In the genomic region with DNA sequence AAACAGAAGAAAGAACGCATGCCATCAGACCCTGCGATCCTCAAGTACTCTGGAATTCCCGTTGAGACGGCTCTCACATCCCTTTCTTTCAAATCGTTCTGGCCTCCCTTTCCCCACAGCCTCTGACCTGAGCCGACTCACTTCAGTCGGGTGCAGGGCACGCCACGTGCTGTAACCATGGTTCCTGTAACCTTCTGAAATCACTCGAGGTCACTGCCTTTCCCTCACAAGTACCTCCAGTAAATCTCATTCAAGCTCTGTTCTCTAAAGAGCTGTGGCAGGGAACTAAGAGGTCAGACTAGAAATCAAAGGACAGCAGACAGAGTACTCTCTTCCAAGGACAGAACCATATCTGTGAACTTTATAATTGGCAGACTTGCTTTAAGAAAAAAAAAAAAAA, we compare ENCODE assay signal across 22 mouse cellular contexts. TPM values are rescaled to one million over a fixed set of nuclear protein-coding genes. Genes with fewer than 3 reads are reported as not detected.
A peak's percentile ranks its signal among the peaks of the same experiment; 100 is the strongest.
DNase-seq lines count a peak whose midpoint lies in the region; ATAC-seq lines count a peak whose summit lies in the region.
"Had no signal": no experiment of that assay in that cellular context is flagged by ENCODE, and none has a peak within 500 bp of the region (broad histone marks: within the 10 kb centered on the region; RNA-seq: fewer than 3 reads in every experiment).

No protein-coding gene starts in this region.

- no peak overlapping the region for H3K27ac ChIP-seq in lung, embryonic 16.5 days (ENCODE audit: low read length)
- no peak overlapping the region for H3K27ac ChIP-seq in midbrain, embryonic 16.5 days (ENCODE audit: low read length)
- H3K27ac ChIP-seq: embryonic facial prominence, embryonic 10.5 days; left cerebral cortex, adult 2 months; limb, embryonic 10.5 days; midbrain, embryonic 10.5 days; neural tube, embryonic 12.5 days had no signal

- no peak for DNase-seq in lung, postnatal 25 days (ENCODE audit: low spot score)
- peak; percentile 41 to 56 for DNase-seq in adrenal gland, adult 18-20 months (ENCODE audit: low spot score in 2 of 2)
- peak; percentile 82 to 88 for DNase-seq in adrenal gland, postnatal 36 days
- peak; percentile 53 to 67 for DNase-seq in kidney, postnatal 36 days
- no peak for DNase-seq in spleen, postnatal 36 days (ENCODE audit: low spot score in 2 of 2)
- DNase-seq in urinary bladder, adult 2 months (ENCODE audit: low spot score), result no peak
- DNase-seq: cerebellum, adult 2 months; lung, adult 2 months; lung, postnatal 4 days; right cerebral cortex, adult 18-20 months; thymus, adult 18-20 months had no signal

- 60% methylated on average over 10 of the region's 10 CpGs for WGBS in lung, embryonic 16.5 days
- WGBS in midbrain, embryonic 16.5 days, result 61% methylated on average over 10 of the region's 10 CpGs

- H3K9me3 ChIP-seq in lung, embryonic 16.5 days (ENCODE audit: control insufficient read depth, low read length), result no peaks in the 10 kb centered on the region
- no peaks in the 10 kb centered on the region for H3K9me3 ChIP-seq in midbrain, embryonic 16.5 days (replicated peaks; ENCODE audit: control insufficient read depth, low read length, poor library complexity, severe bottlenecking)
- H3K9me3 ChIP-seq: embryonic facial prominence, embryonic 10.5 days; limb, embryonic 10.5 days; midbrain, embryonic 10.5 days; neural tube, embryonic 12.5 days had no signal

- no peaks in the 10 kb centered on the region for H3K4me1 ChIP-seq in lung, embryonic 16.5 days (replicated peaks; ENCODE audit: control insufficient read depth, insufficient read depth, low read length)
- H3K4me1 ChIP-seq in midbrain, embryonic 16.5 days (ENCODE audit: control insufficient read depth, insufficient read depth, low read length), result no peaks in the 10 kb centered on the region
- H3K4me1 ChIP-seq: embryonic facial prominence, embryonic 10.5 days; limb, embryonic 10.5 days; midbrain, embryonic 10.5 days; neural tube, embryonic 12.5 days had no signal

- ATAC-seq in lung, embryonic 16.5 days (ENCODE audit: low read depth), result 0 out of 2 replicates have a peak, but pooled peaks have one; percentile 31
- ATAC-seq in midbrain, embryonic 16.5 days, result no peak
- ATAC-seq: hindbrain, embryonic 16.5 days; intestine, postnatal 0 days; Patski had no signal

- H3K36me3 ChIP-seq in lung, embryonic 16.5 days (ENCODE audit: control insufficient read depth, insufficient read depth, low read length), result no peaks in the 10 kb centered on the region
- no peaks in the 10 kb centered on the region for H3K36me3 ChIP-seq in midbrain, embryonic 16.5 days (ENCODE audit: control insufficient read depth, insufficient read depth, low read length)
- H3K36me3 ChIP-seq: embryonic facial prominence, embryonic 10.5 days; limb, embryonic 10.5 days; midbrain, embryonic 10.5 days; neural tube, embryonic 12.5 days had no signal

- H3K27me3 ChIP-seq in lung, embryonic 16.5 days (ENCODE audit: control insufficient read depth, insufficient read depth, low read depth, low read length), result no peaks in the 10 kb centered on the region
- H3K27me3 ChIP-seq in midbrain, embryonic 16.5 days (ENCODE audit: control insufficient read depth, insufficient read depth, low read depth, low read length), result no peaks in the 10 kb centered on the region
- H3K27me3 ChIP-seq: neural tube, embryonic 12.5 days; Patski had no signal

- H3K4me3 ChIP-seq in lung, embryonic 16.5 days (ENCODE audit: low read length), result no peak overlapping the region
- no peak overlapping the region for H3K4me3 ChIP-seq in midbrain, embryonic 16.5 days (ENCODE audit: low read depth, low read length)
- H3K4me3 ChIP-seq: embryonic facial prominence, embryonic 10.5 days; left cerebral cortex, adult 2 months; limb, embryonic 10.5 days; midbrain, embryonic 10.5 days; neural tube, embryonic 12.5 days had no signal

- H3K9ac ChIP-seq in lung, embryonic 16.5 days (ENCODE audit: low read length), result no peak overlapping the region
- H3K9ac ChIP-seq in midbrain, embryonic 16.5 days (ENCODE audit: low read depth, low read length), result no peak overlapping the region
- H3K9ac ChIP-seq: neural tube, embryonic 12.5 days had no signal

- H3K4me2 ChIP-seq in lung, embryonic 16.5 days (ENCODE audit: low read depth, low read length), result no peak overlapping the region
- H3K4me2 ChIP-seq in midbrain, embryonic 16.5 days (ENCODE audit: low read length), result no peak overlapping the region
- H3K4me2 ChIP-seq: liver, embryonic 11.5 days; neural tube, embryonic 12.5 days had no signal

RNA-seq across cellular contexts. Expression of a gene that starts 32.3 kb away (rescaled TPM):
- polyA plus RNA-seq in lung, embryonic 16.5 days (2015; fragmentation: Nextera tagmentation; extraction: Ambion mirVana), result 20.3 and 23.5 TPM in 2 replicates
- 100 to 1,000 TPM; 403 to 767 TPM for total RNA-seq in adrenal gland, adult 18-20 months (2021)
- 100 to 1,000 TPM; 398 to 483 TPM for total RNA-seq in adrenal gland, postnatal 36 days (2021)
- 44.2 and 46.6 TPM in 2 replicates for polyA plus RNA-seq in urinary bladder, adult 2 months (2012; rRNA removed)
- 17.9 and 20.2 TPM in 2 replicates for polyA plus RNA-seq in midbrain, embryonic 16.5 days (2015; fragmentation: Nextera tagmentation; extraction: Ambion mirVana)

Comparison
In these comparisons a context has a peak if more than half of its experiments do, and no peak if none do; other contexts are left out.
1. DNase-seq: peak in adrenal gland, adult 18-20 months (2 of 2), adrenal gland, postnatal 36 days (2 of 2) and kidney, postnatal 36 days (2 of 2); none in lung, postnatal 25 days (single experiment), spleen, postnatal 36 days (0 of 2) and urinary bladder, adult 2 months (single experiment).